Comparison of ENCODE assay signal across 20 mouse cellular contexts in the genomic region with DNA sequence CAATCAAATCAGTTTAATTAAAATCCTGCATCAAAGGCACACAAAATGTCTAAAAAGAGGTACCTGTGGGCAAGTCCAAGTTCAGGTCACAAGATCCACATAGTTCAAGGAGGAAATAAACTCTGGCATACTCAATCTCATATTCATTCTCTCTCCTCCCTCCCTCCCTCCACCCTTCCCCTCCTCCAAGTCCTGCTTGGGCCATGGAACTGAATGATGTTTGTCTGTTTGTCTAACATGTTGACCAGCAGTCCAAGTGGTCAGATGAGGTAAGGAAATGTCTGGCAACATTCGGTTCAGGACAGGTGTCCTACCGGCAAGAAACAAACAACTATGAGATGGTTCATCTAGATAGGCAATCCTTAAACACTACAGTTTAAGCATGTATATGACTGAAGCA. TPM values are rescaled to one million over a fixed set of nuclear protein-coding genes. Genes with fewer than 3 reads are reported as not detected.
"Had no signal": no experiment of that assay in that cellular context is flagged by ENCODE, and none has a peak within 500 bp of the region (broad histone marks: within the 10 kb centered on the region; RNA-seq: fewer than 3 reads in every experiment).

No protein-coding gene starts in this region.

- DNase-seq: retina, postnatal 1 day; right cerebral cortex, adult 18-20 months; right cerebral cortex, postnatal 14 days; right cerebral cortex, postnatal 25 days; right cerebral cortex, postnatal 4 days; spleen, adult 18-20 months; thymus, adult 18-20 months; thymus, adult 2 months; thymus, postnatal 14 days; thymus, postnatal 25 days; thymus, postnatal 36 days; thymus, postnatal 4 days had no signal

- H3K4me3 ChIP-seq: neural tube, embryonic 13.5 days; neural tube, embryonic 15.5 days; stomach, embryonic 15.5 days had no signal

- H3K27me3 ChIP-seq: neural tube, embryonic 13.5 days; neural tube, embryonic 15.5 days; stomach, embryonic 15.5 days had no signal

- H3K4me1 ChIP-seq: neural tube, embryonic 13.5 days; neural tube, embryonic 15.5 days; stomach, embryonic 15.5 days had no signal

- H3K9ac ChIP-seq: neural tube, embryonic 13.5 days; neural tube, embryonic 15.5 days; stomach, embryonic 15.5 days had no signal

- H3K9me3 ChIP-seq: neural tube, embryonic 13.5 days; neural tube, embryonic 15.5 days; stomach, embryonic 15.5 days had no signal

- H3K27ac ChIP-seq: neural tube, embryonic 13.5 days; neural tube, embryonic 15.5 days; stomach, embryonic 15.5 days; stomach, postnatal 0 days had no signal

- H3K4me2 ChIP-seq: neural tube, embryonic 13.5 days; neural tube, embryonic 15.5 days; stomach, embryonic 15.5 days had no signal

RNA-seq across cellular contexts. Expression of gene Tcfl5, which starts 34.2 kb away (rescaled TPM):
- total RNA-seq: neutrophil, adult 5-6 weeks had no signal
- polyA plus RNA-seq: small intestine, adult 2 months; spleen, adult 2 months; thymus, postnatal 0 days had no signal
